Mouse (Mus musculus) liver, postnatal 0 days (tissue): Measurements from ENCODE around the gene Mfsd4a.

Source experiments
- CTCF ChIP-seq: sonication (generic); IDR thresholded peaks from 2 replicates; pipeline ENCODE4 v1.5.1; 2016; ENCODE audit warnings: antibody characterized with exemption, low read depth
- EP300 ChIP-seq: IDR thresholded peaks from 2 replicates; pipeline ENCODE4 v1.6.1; 2016; ENCODE audit warnings: antibody characterized with exemption, low read depth, mild to moderate bottlenecking

DNA sequence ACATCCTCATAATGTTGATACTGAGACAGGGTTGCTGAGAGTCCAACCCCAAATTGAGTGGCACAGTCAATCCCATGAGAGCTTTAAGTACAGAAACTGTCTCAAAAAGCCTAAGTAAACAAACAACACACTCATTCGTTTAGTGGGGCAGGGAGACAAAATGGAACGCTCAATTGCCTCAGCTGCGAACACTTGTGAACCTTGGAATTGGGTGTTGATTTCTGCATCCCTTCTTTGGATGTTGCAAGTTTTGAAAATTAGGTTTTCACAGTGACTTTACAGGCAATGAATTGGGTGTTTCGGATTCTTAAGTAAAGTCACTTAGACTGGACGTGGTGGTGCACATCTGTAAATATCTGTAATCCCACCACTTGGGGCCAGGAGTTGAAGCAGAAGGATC is 61.1 kb downstream of the Mfsd4a start:
- TF ChIP-seq CTCF (no peak), EP300 (no peak)
